Mouse (Mus musculus): ENCODE results near the gene Gm44805.

Gene Gm44805

DNA sequence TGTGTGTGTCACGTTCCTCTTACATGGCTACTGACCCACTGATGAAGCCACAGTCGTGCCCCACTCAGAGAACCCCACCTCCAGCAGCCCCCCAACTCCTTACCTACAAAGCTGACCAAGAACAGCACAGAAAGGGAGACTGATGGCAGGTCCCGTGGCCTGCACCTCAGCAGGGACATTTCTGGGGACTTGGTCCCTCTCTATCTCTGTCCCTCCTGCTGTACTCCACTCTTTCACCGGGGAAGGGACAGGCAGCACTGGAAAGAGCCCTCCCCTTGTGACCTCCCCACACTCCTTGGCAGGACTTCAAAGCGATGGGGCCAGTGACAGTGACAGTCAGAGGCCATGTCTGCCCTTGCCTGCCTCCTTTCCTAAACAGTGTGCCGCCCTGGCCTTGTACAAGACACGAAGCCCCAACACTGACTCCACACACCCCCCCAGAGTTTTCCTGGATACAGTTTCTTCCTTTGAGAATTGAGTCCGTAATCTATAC is at the start of gene Gm44805, which contains the start of gene Apoc4:
Gm44805 (minus strand) TSS at position 222 of the 493 bp plus-strand sequence.
Apoc4 (minus strand) TSS at position 278 of the 493 bp plus-strand sequence.
- DNase-seq = no peak

- no peak for DNase-seq
Measured at GRCm38 (mm10) chr7:19726541-19726940, 45.3 kb upstream of the Gm44805 start.

GRCm38 (mm10) chr7:19724167-19724566 is 42.9 kb upstream of the Gm44805 start:
- DNase-seq = peak; percentile 38

GRCm38 (mm10) chr7:19722754-19723195 is 41.6 kb upstream of the Gm44805 start:
- peak; percentile 65 for DNase-seq

GRCm38 (mm10) chr7:19719200-19719599 is 38.0 kb upstream of the Gm44805 start:
- DNase-seq = no peak

- no peak for DNase-seq
Measured at GRCm38 (mm10) chr7:19718297-19718952, 37.2 kb upstream of the Gm44805 start.

GRCm38 (mm10) chr7:19717346-19717745 is 36.1 kb upstream of the Gm44805 start:
- DNase-seq = no peak

- no peak for DNase-seq
Measured at GRCm38 (mm10) chr7:19716822-19717221, 35.6 kb upstream of the Gm44805 start.

DNA sequence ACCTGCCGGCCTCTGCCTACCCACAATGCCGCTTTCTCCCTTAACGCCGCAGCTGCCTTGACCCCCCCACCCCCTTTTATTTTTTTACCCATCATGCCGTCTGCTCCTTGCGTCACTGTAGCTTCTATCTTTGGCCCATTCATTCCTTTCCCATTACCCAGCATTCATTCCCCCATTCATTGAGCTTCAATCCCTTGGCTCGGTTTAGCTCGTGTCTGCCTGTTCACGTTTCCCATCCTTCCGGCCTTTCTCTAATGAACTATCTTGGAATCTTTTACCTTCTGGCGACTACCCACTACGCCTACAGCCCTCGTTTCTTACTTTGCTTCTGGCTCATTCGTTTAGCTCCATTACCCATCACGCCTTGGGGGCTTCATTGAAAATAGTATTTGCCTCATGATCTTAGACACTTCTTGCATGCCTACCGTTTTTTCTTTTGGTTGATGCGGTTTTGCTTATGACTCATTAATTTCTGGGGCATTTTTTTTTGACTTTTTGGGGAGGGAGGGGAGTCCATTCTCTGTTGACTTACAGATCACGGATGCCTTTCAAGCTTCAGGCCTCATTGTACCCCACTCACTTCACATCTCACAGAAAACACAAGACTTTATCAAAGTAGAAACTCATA is 34.9 kb upstream of the Gm44805 start:
- no peak for DNase-seq

- peak; percentile 98 for DNase-seq
Measured at GRCm38 (mm10) chr7:19715239-19716054, 34.2 kb upstream of the Gm44805 start, which contains the start of gene Tomm40. TSS of gene Tomm40 (minus strand) at chr7:19715438.

GRCm38 (mm10) chr7:19714836-19715235 is 33.6 kb upstream of the Gm44805 start:
- no peak for DNase-seq

DNA sequence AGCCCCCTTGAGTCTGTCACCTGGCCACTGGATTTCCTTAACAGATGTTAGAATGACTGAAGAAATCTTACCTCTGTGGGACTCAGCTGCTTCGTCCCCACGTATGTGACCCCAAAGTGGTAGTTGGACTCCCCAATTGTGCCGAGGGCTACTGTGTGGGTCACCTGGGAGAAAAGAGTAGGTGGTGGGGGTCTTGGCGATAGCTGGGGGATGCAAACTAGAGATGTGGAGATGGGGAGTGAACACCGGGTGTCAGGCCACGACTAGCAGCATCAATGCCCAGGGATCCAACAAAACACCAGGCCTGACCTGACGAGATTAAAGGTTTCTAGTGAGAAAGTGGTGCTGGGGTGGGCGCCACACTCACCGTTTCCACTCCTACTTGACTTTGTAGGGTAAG is 32.4 kb upstream of the Gm44805 start:
- no peak for DNase-seq

DNA sequence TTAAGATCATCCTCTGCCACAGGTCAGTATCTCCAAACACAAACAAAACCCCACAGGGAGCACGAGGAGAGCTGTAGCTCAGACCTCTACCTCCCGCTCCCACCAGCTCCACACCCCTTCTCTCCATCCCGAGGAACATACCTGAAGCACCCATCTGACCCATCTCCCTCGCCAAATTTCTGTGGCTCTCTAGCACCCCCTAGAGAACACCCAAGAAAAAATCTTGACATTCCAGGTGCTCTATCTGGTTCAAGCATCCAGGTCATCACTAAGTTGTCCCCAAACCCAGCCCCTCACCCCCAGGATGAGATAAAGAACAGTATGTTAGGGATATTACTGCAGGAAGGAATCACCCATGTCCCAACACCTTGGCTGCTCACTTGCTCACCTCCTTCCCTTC is 32.0 kb upstream of the Gm44805 start:
- DNase-seq = peak; percentile 27

DNA sequence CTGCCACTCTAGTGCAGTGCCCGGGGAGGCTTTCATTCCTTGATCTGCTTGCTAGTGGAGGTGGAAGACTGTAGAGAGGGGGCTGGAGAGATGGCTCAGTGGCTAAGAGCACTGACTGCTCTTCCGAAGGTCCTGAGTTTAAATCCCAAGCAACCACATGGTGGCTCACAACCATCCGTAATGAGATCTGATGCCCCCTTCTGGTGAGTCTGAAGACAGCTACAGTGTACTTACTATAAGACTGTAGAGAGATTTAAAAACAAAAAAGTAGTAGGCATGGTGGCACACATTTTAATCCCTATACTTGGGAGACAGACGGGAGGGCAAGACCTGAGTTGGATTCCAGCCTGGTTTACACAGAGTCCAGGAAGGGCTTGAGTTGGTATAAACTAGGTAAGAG is 31.2 kb upstream of the Gm44805 start:
- no peak for DNase-seq

DNA sequence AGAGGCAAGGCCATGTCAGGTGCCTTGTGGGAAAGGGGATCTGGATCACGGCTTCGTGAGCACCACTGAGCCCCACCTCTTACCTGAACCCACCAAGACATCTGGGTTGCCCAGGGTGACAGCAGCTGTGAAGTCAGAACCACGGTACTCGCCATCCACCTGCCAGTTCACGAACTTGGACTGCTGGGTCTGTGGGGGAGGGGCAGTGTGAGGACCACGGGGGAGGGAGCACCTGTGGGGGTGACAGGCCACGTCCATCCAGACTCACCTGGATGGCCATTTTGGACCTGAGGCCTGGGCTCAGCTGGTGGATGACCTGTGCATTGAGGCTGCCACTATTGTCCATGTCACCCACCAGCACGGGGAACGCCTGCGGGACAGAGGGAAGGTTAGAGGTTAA is 29.4 kb upstream of the Gm44805 start:
- no peak for DNase-seq

- DNase-seq = no peak
Measured at GRCm38 (mm10) chr7:19705271-19705670, 24.0 kb upstream of the Gm44805 start.

- no peak for DNase-seq
Measured at GRCm38 (mm10) chr7:19704475-19704874, 23.3 kb upstream of the Gm44805 start.

DNA sequence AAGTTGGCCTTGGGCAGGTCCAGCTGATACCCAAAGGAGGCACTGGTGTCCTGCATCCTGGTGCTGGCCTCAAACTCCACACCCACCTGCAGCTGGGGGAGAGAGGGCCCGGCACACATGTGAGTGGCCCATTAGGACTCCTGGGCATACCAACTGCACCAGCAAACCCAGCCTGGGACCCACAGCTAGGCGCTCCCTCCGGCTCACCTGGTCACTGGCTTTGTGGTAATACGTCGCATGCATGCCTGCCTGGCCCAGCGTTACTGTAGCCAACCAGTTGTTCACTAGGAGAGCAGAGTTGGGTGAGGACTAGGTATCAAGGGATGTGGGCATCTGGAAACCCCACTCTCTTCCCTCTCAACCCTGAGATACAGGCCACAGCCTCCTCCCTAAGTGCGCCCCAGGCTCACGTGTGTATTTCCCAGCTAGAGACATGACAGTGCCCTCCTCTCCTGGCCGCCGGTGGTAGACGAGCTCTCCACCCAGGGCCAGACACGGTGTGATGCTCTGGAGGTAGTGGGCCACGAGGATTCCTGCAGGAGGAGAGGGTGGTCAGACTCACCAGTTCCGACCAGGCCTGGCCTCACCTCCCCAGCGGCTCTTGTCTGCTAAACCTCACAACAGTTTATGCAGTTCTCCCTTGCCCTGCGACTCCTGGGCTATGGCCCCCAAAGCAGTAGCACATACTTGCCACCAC is 21.8 kb upstream of the Gm44805 start:
- DNase-seq = no peak

GRCm38 (mm10) chr7:19701069-19701761 is 20.0 kb upstream of the Gm44805 start:
- DNase-seq = peak; percentile 83

DNA sequence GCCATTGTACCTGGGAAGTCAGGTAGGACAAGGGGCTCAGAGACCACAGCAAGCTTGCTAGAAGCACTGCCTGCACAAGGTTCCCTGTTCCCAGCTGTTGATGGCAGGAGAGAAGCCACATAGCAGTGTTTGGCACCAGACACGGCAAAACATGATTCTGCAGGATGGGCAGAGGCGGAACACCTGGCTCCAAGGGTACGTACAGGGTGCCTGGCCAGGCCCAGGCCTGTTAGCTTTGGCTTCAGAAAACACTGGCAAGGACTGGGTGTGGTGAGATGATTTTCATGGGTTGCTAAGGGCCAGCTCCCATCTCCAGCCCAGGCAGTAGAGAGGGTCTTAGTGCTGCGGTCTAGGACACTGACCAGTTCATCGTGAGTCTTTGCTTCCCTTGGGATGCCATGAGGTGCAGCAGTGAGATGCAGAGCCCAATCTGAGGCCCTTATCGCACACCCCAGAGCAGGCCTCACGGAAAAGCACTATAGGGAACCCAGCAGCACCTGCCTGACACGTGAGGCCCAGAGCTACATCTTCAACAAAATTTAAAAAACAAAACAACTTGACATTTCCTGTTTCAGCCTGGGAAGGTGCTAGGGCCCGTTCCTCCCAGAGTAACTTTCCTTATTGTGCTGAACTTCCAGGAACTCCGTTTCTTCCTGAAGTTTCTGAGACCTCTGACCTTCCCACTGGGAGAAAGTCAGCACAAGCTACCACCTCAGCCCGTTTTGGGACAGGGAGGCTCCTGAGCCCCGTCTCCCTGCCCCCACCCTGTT is 19.3 kb upstream of the Gm44805 start:
- DNase-seq = no peak

- DNase-seq = no peak
Measured at GRCm38 (mm10) chr7:19699827-19700148, 18.6 kb upstream of the Gm44805 start.

All from kidney, adult 18-20 months (tissue).